Mouse (Mus musculus): ENCODE measurements around the gene Fndc3b.

The Fndc3b gene

DNA sequence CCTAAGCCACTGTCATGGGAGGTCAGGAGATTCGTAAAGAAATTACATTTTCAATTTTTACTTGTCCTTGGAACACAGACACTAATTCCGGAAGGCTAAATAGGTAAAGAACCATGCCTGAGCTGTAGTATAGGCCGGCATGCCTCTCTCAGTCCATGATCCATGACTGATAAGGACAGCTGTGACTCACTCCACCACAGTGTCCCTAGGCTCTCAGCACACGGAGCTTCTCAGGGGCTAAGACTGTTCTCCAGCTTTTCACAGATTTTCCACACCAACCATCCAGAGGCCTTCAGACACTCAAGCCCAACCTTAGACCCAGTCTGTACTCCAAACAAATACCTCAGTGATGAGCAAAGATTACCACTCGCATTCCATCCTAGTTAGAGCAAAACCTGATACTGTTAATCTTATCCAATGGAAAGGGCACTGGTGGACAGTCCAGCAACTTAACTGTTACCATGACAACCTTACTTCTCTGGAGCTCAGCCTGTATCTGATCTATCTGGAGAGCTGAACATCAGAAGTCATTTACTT lies 7.8 kb upstream of the Fndc3b start:
- no peaks in the 10 kb centered on the region for H3K36me3 ChIP-seq (ENCODE audit: insufficient read depth, low read length)
- no peak overlapping the region for H3K4me3 ChIP-seq (replicated peaks; ENCODE audit: low read length)

DNA sequence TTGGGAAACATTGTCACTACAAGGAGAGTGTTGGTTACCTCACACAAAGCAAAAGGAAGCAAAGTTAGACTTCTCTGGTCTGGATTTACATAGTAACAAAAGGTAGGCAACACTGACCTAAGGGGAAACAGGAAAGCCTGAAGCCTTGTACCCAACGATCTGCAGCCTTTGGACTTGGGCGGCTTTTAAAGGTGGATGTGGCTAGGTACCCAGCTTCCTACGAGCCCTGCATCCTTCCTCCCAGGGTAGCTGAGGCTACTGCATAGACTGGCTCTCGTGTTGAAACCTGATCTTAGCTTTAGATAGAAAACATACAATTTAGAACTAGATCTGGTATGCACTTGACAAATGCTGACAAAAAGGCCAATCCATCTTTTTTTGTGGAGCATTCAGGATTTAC lies 2.9 kb upstream of the Fndc3b start:
- H3K4me1 ChIP-seq (replicated peaks; ENCODE audit: low read depth, low read length), result peaks cover 20% of the 10 kb centered on the region
- H3K4me3 ChIP-seq (replicated peaks; ENCODE audit: low read length), result no peak overlapping the region
- H3K36me3 ChIP-seq (ENCODE audit: insufficient read depth, low read length), result no peaks in the 10 kb centered on the region
- no peaks in the 10 kb centered on the region for H3K9me3 ChIP-seq (ENCODE audit: low read length)
- TF ChIP-seq NANOG (IDR thresholded peaks at IDR 0.05; ENCODE audit: borderline replicate concordance, low read length) (no peak), CTCF (conservative IDR thresholded peaks at IDR 0.05; ENCODE audit: low read length) (no peak), POU5F1 (IDR thresholded peaks at IDR 0.05; ENCODE audit: borderline replicate concordance, low read length) (no peak)
- H3K27me3 ChIP-seq (ENCODE audit: insufficient read depth, low read length), result peaks cover 14% of the 10 kb centered on the region

More for the DNA sequence above, 7.8 kb upstream of the Fndc3b start:
- TF ChIP-seq CTCF (conservative IDR thresholded peaks at IDR 0.05; ENCODE audit: low read length), result no peak
- no peak for TF ChIP-seq POU5F1 (IDR thresholded peaks at IDR 0.05; ENCODE audit: borderline replicate concordance, low read length)
- no peak for TF ChIP-seq NANOG (IDR thresholded peaks at IDR 0.05; ENCODE audit: borderline replicate concordance, low read length)
- Histone ChIP-seq H3K9me3 (ENCODE audit: low read length) (no peaks in the 10 kb centered on the region), H3K4me1 (replicated peaks; ENCODE audit: low read depth, low read length) (peaks cover 7% of the 10 kb centered on the region; the same call in 1 of the 2 replicates), H3K27me3 (ENCODE audit: insufficient read depth, low read length) (peaks cover 6% of the 10 kb centered on the region; the same call in 1 of the 2 replicates)

DNA sequence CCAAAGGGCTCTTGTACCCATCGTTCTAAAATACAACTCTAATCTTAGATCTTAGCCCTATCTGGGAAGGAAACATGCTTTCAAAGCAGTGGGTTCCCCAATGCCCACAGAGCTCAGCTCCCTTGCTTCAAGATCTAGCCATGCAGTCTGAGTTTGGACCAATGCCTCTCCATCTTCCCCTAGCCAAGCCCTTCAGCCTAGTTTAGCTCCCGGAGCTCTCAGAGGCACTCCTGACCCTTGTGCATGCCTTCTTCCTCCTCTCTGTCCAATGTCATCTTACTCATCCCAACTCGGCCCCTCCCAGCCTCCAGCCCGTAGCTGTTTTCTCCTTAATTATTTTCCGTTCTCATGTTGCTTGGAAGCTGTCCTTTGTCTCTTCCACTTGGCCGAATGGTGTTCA lies 1.3 kb upstream of the Fndc3b start:
- Histone ChIP-seq H3K4me3 (replicated peaks; ENCODE audit: low read length) (no peak overlapping the region), H3K9me3 (ENCODE audit: low read length) (no peaks in the 10 kb centered on the region), H3K4me1 (replicated peaks; ENCODE audit: low read depth, low read length) (peaks cover 23% of the 10 kb centered on the region), H3K27me3 (ENCODE audit: insufficient read depth, low read length) (peaks cover 26% of the 10 kb centered on the region), H3K36me3 (ENCODE audit: insufficient read depth, low read length) (no peaks in the 10 kb centered on the region)
- TF ChIP-seq POU5F1 (IDR thresholded peaks at IDR 0.05; ENCODE audit: borderline replicate concordance, low read length) (no peak), NANOG (IDR thresholded peaks at IDR 0.05; ENCODE audit: borderline replicate concordance, low read length) (no peak), CTCF (conservative IDR thresholded peaks at IDR 0.05; ENCODE audit: low read length) (no peak)

DNA sequence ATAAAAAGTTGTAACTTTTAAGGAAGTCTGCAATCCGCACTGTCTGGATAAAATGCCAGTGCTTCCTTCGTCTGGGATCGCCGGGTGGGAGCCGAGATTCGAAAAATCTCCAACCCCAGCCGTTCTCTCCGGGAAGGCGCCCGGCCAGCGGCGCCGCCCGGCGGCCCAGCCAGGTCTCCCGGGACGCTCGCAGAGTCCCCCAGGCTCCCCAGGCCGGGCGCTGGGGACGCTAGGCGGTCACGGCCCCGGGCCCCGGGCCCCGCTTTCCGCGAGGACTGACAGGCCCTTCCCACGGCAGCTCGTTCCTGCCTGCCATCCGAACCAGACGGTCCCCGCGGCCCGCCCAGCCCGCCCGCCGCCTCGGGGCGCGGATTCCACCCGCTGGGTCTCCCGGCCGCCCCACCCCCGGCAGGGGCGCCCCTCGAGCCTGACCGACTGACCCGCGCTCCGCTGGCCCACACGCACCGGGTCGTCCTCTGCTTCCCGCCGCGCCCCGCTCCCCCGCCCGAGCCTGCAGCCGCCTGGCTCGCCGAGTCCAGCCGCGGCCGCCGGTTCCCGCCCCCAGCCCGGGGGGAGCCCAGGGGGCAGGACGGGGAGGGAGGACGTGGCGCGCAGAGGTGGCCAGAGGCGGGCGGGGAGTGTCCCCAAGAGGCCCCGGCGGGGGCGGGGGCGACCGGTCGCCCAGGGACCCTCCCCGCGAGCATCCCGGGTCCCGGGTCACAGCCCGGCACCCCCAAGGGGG lies 1.0 kb downstream of the Fndc3b start:
- H3K4me1 ChIP-seq (replicated peaks; ENCODE audit: low read depth, low read length), result peaks cover 39% of the 10 kb centered on the region
- H3K36me3 ChIP-seq (ENCODE audit: insufficient read depth, low read length), result no peaks in the 10 kb centered on the region
- peak overlapping the region; percentile 96 for H3K4me3 ChIP-seq (replicated peaks; ENCODE audit: low read length)
- no peaks in the 10 kb centered on the region for H3K9me3 ChIP-seq (ENCODE audit: low read length)
- peaks cover 28% of the 10 kb centered on the region for H3K27me3 ChIP-seq (ENCODE audit: insufficient read depth, low read length)
- TF ChIP-seq CTCF (conservative IDR thresholded peaks at IDR 0.05; ENCODE audit: low read length), result no peak
- no peak for TF ChIP-seq NANOG (IDR thresholded peaks at IDR 0.05; ENCODE audit: borderline replicate concordance, low read length)
- TF ChIP-seq POU5F1 (IDR thresholded peaks at IDR 0.05; ENCODE audit: borderline replicate concordance, low read length), result no peak

DNA sequence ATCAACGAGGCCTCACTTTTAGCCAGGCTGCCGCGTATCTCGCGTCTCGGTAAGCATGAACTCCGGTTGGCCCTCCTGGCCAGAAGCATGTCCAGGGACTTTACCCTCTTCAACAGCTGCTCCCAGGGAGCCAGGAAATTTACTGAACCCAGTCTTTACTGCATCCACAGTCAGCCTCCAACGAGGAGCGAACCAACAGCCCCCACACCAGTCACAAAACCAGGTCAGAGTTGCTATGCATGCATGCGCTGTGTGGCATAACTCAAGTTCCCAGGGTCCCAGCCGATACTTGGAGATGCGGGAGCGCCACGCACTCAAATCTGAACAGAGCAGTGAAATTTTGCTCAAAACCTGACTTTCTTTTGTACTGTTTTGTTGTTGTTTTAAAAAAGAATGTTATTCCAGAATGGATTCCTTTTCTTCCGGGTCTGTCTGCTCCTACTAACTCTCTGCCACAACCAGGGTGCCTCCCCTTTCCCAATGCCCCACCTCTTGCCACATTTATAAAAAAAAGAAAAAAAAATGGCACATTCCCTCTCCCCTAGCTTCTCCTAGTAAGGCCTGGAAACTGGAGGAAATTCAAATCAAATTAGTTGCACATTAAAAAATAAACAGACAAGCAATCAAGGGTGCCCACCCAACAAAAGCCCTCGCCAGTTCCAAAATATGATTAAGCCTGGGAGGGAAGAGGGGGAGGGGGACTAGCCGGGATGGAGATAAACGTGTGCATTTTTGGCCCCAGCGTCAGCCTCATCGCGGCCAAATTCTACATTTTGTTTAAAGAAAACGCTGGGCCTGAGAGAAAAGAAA lies 1.8 kb downstream of the Fndc3b start:
- H3K27me3 ChIP-seq (ENCODE audit: insufficient read depth, low read length), result peaks cover 27% of the 10 kb centered on the region
- H3K4me3 ChIP-seq (replicated peaks; ENCODE audit: low read length), result peak overlapping the region; percentile 96
- peaks cover 47% of the 10 kb centered on the region for H3K4me1 ChIP-seq (replicated peaks; ENCODE audit: low read depth, low read length)
- H3K9me3 ChIP-seq (ENCODE audit: low read length), result no peaks in the 10 kb centered on the region
- H3K36me3 ChIP-seq (ENCODE audit: insufficient read depth, low read length), result no peaks in the 10 kb centered on the region
- TF ChIP-seq CTCF (conservative IDR thresholded peaks at IDR 0.05; ENCODE audit: low read length), result no peak
- TF ChIP-seq POU5F1 (IDR thresholded peaks at IDR 0.05; ENCODE audit: borderline replicate concordance, low read length), result no peak
- TF ChIP-seq NANOG (IDR thresholded peaks at IDR 0.05; ENCODE audit: borderline replicate concordance, low read length), result no peak

DNA sequence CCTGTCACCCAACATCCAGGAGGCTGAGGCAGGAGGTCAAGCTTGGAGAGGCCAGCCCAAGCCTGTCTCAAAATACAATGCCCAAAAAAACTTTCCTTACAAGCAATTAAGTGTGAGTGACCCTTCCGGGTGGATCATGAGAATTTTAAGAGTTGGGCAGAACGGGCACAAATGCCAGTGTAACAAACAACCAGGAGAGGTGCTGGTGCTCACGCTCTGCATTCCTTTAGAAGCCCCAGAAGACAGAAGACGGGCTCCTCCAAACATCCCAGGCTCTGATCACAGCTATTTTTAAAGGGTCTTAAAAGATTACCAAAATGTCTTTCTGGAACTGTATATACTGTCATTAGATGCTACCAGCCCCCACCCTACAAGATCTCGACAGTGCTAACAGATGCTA lies 2.5 kb downstream of the Fndc3b start:
- H3K4me3 ChIP-seq (replicated peaks; ENCODE audit: low read length), result peak overlapping the region; percentile 96
- H3K4me1 ChIP-seq (replicated peaks; ENCODE audit: low read depth, low read length), result peaks cover 48% of the 10 kb centered on the region
- H3K27me3 ChIP-seq (ENCODE audit: insufficient read depth, low read length), result peaks cover 27% of the 10 kb centered on the region
- TF ChIP-seq NANOG (IDR thresholded peaks at IDR 0.05; ENCODE audit: borderline replicate concordance, low read length) (no peak), POU5F1 (IDR thresholded peaks at IDR 0.05; ENCODE audit: borderline replicate concordance, low read length) (no peak), CTCF (conservative IDR thresholded peaks at IDR 0.05; ENCODE audit: low read length) (no peak)
- H3K9me3 ChIP-seq (ENCODE audit: low read length), result no peaks in the 10 kb centered on the region
- no peaks in the 10 kb centered on the region for H3K36me3 ChIP-seq (ENCODE audit: insufficient read depth, low read length)

DNA sequence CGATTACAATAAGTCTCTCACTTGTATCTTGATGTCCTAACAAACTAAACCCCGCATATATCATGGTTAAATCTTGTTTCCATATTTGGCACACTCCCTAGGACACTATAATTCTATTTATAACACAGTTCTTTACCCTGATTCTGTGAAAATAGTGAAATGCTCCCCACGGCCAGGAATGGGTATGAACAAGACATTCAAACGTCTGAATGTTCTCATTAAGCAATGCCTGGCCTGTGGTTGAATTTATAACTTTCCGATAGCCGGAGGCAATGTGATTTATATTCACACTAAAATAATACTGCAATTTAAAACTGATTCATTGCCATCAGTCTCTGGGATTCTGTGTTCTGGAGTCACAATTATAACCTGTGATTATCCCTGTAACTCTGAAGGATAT lies 5.3 kb downstream of the Fndc3b start:
- TF ChIP-seq POU5F1 (IDR thresholded peaks at IDR 0.05; ENCODE audit: borderline replicate concordance, low read length) (no peak), NANOG (IDR thresholded peaks at IDR 0.05; ENCODE audit: borderline replicate concordance, low read length) (no peak), CTCF (conservative IDR thresholded peaks at IDR 0.05; ENCODE audit: low read length) (no peak)
- no peaks in the 10 kb centered on the region for H3K36me3 ChIP-seq (ENCODE audit: insufficient read depth, low read length)
- peaks cover 71% of the 10 kb centered on the region for H3K4me1 ChIP-seq (replicated peaks; ENCODE audit: low read depth, low read length)
- H3K4me3 ChIP-seq (replicated peaks; ENCODE audit: low read length), result no peak overlapping the region
- H3K27me3 ChIP-seq (ENCODE audit: insufficient read depth, low read length), result peaks cover 20% of the 10 kb centered on the region
- H3K9me3 ChIP-seq (ENCODE audit: low read length), result no peaks in the 10 kb centered on the region

DNA sequence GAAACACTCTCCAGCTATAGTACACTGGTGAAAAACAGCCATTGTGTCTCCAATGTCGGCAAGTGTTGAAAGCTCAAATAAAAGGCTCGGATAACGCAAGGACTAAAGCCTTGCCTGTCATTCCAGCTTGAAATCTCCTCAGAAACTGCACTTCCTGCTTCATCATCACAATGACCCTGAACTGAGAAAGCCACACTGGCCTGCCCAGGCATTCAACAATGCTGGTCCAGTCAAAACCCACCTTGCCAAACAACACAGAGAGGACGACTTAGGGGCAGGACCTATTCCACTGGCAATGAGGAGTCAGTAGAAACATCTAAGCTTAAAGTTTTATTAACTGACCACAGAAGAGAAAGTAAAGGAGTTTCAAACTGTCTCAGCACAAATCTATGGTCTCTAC lies 6.1 kb downstream of the Fndc3b start:
- no peak for TF ChIP-seq NANOG (IDR thresholded peaks at IDR 0.05; ENCODE audit: borderline replicate concordance, low read length)
- TF ChIP-seq CTCF (conservative IDR thresholded peaks at IDR 0.05; ENCODE audit: low read length), result no peak
- TF ChIP-seq POU5F1 (IDR thresholded peaks at IDR 0.05; ENCODE audit: borderline replicate concordance, low read length), result no peak
- Histone ChIP-seq H3K4me3 (replicated peaks; ENCODE audit: low read length) (no peak overlapping the region), H3K9me3 (ENCODE audit: low read length) (no peaks in the 10 kb centered on the region), H3K4me1 (replicated peaks; ENCODE audit: low read depth, low read length) (peaks cover 78% of the 10 kb centered on the region), H3K36me3 (ENCODE audit: insufficient read depth, low read length) (no peaks in the 10 kb centered on the region), H3K27me3 (ENCODE audit: insufficient read depth, low read length) (peaks cover 20% of the 10 kb centered on the region)

Measured in E14TG2a.4 (cell line).